Mouse (Mus musculus): ENCODE data around the gene Chn2.

GRCm38 (mm10) chr6:54333116-54333651 lies 293.8 kb downstream of the Chn2 start:
- TF ChIP-seq GATA1 (IDR thresholded peaks at IDR 0.05; ENCODE audit: low read length) (no peak), TAL1 (IDR thresholded peaks at IDR 0.05; ENCODE audit: low read length) (no peak)

Data from erythroblast, embryonic 14.5 days (primary cell).